Mouse (Mus musculus) megakaryocyte-erythroid progenitor cell, adult 5-6 weeks (primary cell): ENCODE results near the gene Fktn. TPM values are rescaled to one million over a fixed set of nuclear protein-coding genes. Genes with fewer than 3 reads are reported as not detected.
A peak's percentile ranks its signal among the peaks of the same experiment; 100 is the strongest.
"Not testable (repeated sequence)": the region's sequence is repeated elsewhere in the genome, so short reads cannot be mapped to it uniquely, and the experiment has no call there.

Source experiments
- ATAC-seq: replicated peaks from 2 replicates; pipeline ENCODE4 v1.8.0; 2016; ENCODE audit warnings: mild to moderate bottlenecking, inconsistent platforms; ENCODE audit not compliant: severe bottlenecking, poor library complexity, low FRiP score, low TSS enrichment
- total RNA-seq, 2 experiments: library from RNA; stranded (forward) in 1 of 2; stranded (reverse) in 1 of 2; fragments of 200-1000, 215-1000 nt in 1 of 2; fragments of >200 nt in 1 of 2; fragmentation: Nextera tagmentation in 1 of 2; gene quantifications; 2 replicates each; pipeline ENCODE4 v1.2.3; 2014 to 2017

The Fktn gene
- total RNA-seq, 2 experiments from 2014 or later, result 5.8 to 9.9 TPM

DNA sequence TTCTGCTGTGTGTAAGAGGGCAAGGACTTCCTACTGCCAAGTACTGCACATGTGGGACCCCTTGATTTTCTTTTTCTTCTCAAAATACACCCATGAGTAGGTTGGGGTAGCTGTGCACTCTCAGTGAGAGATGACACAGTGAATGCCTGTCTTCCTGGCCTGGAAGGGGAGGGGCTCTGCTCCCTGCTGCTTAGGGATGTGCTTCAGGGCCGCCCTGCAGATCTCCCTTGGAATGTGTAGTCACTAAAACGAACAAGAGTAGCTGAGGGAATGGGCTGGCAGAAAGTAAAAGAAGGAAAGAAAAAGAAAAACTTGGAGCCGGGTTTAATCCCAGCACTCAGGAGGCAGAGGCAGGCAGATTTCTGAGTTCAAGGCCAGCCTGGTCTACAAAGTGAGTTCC lies 48.7 kb downstream of the Fktn start:
- no peak for ATAC-seq

DNA sequence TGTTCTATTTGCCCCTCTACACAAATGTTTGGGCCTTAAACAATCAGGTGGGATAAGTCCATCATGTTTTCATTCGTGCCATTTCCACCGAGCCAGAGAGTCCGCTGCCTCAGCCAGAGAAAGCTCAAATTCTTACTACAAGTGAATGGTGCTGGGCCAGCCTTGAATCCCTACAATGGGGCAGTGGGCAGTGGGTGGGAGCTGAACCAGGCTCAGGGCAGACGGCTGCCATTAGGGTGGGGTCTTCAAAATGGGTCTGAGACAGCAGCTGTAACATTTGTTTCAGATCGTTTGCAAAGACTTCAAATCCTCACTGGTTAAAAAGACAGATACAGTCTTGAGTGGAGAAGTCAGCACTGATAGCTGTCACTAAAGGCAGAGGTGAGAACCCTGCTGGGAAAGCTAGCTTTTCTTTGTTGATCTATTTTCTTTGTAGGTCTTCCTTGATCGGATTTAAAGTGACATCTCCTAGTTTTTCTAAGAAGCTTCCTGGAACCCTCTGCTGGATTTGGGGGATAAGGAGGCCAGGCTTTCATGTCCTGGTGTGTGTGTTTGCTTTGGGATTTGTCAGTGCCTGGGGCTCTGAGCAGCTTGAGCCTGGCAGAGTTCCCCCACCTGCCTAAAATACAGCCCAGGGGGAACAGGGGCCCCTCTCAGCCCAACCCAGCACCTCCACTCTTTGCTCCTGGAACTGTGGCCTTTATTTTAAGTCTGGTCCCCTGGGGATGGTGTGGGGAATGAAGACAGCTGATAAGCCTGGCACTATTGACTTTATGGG lies 57.3 kb downstream of the Fktn start:
- ATAC-seq, result no peak

DNA sequence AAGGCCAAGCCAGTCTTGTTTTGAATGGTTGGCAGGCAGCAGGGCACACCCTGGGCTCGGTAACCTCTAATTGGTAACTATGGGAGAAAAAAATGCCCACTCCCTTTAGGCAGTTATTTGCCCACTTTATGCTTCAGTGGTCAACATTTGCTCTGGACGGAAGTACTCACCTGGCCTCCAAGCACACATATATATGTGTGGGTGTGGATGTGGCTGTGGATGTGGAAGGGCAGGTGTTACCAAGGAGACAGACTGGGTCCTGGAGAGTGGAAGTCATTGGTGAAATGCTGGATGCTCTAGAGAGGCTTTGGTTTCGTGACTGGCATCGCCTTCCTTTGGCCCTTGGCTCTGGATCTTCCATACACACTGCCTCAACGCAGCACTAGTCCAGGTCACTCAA lies 58.2 kb downstream of the Fktn start:
- no peak for ATAC-seq

DNA sequence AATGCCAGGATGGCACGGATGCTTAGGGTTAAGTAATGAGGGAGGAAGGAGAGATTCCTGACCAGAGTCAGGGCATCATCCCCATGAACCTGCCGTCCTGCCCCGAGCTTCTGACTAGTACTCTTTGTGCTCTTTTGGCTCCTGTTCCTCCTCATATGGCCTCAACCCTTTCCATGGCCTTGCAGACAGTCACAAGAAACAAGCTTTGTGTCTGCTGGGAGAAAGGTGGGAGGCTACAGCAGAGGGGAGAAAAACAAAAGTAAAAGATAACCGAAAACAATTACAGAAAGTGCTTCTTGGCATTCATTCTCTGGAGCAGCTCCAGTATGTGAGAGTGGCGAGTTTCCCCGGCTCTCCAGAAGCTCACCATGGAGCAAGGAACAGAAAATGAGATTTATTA lies 60.1 kb downstream of the Fktn start:
- no peak for ATAC-seq

DNA sequence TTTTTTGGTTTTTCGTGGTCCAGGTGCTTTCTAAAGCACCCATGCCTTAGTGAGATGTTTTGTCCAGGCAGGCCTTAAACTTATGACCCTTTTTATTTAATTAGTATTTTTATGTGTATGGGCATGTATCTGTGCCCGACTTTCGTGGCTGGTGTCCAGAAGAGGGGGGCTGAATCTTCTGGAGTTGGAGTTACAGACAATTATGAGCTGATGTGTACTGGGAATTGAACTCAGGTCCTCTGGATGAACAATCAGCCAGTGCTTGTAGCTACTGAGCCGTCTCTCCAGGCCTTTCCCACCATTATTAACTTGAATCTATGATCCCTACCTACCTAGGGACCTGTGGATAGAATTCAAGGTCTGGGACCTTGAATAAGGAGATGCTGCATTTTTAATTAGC lies 67.6 kb downstream of the Fktn start:
- no peak for ATAC-seq

DNA sequence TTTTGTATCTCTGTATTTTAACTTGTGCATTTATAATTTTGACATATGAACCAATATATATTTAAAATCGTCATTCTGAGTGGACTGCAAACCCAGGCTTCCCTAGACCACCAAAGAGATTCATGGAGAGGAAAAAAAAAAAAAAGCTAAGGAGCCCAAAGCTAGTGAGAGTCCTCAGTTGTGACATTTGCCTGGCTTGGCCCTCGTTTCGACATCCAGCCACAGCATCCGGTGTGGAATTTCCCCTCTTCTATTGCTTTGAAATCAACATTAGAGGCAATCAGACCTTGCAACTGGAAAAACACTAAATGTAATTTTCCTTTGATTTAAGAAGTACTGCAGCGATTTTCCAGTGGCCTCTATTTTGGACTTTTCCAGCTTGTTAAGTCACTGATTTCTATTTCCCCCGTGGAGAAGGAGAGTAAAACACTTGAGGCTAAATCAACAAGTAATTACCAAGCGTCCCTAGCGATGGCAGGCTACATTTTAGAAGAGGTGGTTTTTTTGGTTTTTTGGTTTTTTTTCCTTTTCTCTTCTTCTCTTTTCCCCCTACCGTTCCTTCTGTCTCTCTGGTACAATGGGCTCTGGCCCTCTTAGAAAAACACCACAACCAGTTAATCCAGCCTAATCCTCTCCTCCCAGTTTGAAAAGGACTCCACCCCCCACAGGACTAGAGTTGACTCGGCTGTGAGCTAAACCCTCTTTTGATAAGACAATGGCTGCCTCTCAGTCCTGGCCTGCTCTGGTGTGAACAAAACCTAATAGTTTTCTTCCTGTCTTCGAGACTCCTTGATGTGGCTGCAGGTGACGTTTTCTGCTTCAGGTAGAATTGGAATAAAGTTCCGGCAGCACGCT lies 68.6 kb downstream of the Fktn start:
- ATAC-seq, result no peak

DNA sequence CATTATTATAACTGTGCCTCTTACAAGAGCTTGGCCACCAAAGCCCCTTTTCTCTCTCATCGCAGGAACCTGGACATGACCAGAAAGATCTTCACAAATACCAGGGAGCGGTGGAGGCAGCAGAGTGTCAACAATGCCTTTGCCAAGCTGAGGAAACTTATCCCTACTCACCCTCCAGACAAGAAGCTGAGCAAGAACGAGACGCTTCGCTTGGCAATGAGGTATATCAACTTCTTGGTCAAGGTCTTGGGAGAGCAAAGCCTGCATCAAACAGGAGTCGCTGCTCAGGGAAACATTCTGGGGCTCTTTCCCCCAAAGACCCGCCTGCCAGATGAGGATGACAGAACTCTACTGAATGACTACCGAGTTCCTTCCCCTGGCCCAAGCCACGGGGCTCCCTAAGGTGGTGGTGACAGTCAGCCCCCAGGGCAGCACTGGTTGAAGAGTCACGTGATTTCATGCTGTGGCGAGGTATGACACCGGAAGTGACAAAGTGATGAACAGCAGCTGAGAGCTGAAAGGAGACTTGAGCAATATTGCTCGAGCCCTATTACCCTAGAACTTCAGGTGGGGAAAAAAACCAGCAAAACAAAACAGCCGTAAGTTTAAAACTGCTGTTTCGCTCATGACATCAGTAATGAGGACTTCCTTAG lies 72.1 kb downstream of the Fktn start:
- ATAC-seq, result no peak

DNA sequence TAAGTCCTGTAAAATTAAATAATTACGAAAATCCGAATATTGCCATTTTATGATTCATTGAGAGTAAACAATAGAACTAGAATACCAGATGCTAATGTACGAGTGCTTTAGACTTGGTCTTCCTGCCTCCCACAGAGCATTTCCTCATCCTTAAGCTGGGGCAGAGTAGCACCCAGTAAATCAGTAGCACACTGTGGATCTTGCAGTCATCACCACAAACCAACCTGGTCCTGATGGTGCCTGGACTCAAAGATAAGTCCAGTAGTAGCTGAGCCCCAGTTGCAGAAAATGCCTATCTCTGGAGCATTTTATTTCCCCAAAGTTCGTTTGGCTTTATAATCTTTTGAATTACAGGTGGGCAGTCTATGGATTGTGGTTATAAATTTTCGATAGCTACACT lies 73.1 kb downstream of the Fktn start:
- ATAC-seq, result 0 out of 2 replicates have a peak, but pooled peaks have one; percentile 37

DNA sequence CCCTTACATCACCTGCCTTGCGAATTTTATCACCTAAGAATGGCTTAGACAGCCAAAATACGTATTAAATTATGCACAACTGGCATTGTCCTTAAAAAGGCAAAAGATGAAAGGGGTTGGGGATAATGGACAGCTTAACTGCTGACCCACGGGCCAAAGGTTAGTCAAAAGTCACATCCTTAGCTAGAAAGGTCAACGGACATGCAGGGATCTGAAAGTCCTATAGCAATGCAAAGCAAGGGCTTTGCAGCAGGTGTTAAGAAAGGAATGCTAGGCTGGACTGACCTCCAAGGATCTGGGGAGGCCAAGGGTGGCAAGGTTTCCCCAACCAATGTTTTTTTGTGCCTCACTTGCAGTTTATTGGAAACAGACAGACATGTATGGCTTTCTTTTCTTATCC lies 75.5 kb downstream of the Fktn start:
- ATAC-seq, result no peak

DNA sequence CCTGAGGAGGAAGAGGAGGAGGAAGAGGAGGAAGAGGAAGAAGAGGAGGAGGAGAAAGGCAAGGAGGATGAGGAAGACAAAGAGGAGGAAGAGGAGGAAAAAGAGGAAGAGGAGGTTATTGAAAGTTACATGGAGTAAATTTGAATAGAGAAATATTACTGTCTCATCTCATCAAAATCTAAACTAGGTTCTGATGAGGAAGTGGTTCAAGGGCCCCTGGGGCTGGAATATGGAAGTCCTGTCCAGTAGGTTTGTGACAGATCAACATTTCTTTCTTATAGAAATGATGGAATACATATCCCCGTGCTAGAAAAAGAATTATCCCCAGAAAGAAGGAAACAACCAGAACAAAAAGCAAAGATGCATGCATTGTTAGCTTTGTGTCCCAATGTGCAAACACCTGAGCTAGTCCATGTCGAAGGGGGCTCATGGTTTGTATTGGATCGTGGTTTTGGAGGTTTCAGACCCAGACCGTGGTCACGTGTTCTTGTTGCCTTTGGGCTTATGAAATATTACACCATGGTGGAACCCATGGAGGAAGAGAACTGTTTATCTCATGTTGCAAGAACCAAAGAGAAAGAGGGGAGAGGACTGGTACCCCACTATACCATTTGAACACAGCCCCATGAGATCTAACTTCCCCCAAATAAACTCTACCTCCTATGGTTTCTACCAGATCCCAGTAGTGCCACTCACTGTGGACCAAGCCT lies 80.6 kb downstream of the Fktn start:
- no peak for ATAC-seq

DNA sequence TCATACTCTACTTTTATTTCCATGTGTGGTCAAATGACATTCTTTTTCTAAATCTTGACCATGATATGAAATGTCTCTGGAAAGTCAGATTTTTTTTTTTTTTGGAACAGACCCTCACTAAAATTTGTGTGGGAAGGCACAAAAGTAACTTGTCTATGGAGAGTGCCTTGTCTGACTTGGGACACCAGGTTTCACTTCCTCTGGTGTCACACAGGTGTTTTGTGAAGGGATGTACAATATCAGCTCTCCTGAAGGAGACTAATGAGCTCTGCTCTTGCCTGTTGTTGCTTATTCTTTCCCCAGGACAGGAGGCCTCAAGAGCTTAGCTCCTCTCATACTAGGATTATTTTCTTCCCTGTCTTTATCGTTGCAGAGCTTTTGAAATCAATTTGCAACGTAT lies 81.3 kb downstream of the Fktn start:
- no peak for ATAC-seq

DNA sequence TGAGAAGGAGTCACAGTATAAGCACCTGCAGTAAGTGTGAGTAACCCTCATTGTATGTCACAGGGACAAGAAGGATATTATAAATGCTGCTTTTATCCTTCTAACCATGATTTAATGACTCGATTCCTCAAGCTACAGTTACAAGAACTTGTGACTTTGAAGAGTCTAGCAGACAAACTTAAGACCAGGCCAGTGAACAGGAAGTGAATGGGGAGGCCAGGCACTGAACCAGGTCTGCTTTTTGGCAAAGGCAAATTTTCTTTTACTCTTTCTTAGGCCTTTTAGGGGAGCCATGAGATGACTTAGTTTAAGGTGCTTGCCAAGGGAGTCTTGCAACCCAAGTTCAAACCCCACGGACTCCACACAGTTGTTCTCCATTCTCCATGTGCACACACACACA lies 81.9 kb downstream of the Fktn start:
- ATAC-seq, result no peak

DNA sequence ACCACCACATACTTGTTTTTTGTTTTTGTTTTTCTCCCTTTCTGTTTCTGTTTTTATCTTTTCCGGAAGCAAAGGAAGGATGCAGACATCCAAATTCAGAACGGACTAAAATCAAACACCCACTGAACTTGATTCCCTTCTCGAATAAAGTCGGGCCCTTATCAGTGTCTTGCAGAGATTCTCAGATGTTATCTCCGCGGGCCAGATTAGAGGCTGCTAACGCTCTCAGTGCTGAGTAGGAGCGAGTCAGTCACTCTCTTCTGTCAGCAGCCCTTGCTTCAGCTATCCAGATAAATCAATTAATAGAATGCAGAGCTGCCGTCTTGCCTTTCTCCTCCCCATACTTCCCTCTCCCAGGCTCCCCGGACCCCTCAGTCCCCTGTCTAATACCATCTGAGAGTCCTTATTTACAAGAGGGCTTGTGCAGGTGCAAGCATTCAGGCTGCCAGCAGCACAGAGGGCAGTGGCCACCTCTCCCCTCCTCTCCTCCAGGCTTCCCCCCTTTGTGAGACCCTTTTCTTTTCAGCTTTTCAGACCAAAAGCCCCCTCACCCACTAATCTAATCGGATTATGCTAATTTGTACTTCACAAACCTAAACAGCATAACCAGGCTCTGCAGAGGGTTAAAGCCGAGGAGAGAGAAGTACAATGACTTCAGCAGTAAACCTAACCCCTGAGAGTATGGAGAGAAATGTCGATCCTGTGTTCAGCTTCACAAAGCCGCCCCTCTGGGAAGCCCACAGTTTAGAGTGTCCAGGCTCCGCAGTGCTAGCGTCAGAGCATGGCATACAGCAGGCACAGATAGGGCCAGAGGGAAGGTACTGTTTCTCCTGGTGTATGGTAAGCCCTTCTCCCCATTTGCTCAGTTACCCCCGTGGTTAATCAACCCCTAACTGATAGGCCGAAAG lies 83.3 kb downstream of the Fktn start:
- no peak for ATAC-seq

DNA sequence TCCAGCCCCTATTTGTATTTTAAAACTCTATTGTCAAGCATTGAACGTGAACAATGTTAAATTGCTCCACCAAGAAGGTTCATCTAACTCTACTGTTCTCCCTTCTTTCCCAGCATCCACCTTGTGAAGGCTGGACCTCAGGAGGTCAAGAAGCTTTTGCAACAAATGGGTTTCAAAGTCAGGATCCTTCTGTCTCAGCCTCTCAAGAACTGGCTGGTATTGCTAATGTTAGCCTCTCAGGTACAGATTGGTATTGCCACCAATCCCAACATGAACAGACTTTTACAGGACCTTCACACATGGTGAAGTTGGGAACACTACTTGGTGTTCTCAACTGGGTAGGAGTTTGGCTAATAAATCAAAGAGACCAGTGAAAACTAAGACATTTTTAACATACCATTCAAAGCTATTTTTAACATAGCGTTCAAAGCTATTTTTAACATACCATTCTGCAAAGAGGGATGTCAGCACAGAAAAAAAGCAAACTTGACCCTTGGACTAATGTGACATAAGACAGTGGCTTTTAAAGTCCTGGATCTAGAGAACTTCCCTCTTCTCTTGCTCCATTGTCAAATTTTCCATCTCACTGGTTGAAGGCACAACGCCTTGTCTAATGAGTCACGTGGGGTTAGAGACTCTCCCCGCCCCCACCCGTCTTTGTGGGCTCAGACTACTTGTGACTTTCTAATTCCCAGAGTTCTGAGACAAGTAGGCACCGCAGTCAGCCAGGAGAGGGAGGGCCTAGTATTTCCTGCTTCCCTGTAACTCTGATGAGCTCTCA lies 85.3 kb downstream of the Fktn start:
- ATAC-seq, result no peak

DNA sequence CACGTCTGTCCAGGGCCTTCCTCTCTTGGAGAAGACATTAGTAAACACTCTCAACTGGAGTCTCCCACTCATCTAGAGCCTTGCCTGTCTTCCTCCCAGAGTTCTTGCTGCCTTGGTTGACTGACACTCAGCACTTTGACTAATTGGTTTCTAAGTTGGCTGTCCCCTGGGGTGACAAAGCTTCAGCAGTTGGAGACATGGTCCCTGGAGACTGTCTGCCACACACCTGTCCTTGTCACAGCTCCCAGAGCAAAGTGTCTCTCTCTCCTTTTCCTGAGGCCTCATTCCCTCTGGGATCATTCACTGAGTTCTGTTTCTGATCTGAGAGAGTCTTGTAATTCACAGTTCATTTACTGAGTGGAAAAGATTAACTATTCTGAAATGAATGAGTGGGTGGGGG lies 86.0 kb downstream of the Fktn start:
- ATAC-seq, result no peak

DNA sequence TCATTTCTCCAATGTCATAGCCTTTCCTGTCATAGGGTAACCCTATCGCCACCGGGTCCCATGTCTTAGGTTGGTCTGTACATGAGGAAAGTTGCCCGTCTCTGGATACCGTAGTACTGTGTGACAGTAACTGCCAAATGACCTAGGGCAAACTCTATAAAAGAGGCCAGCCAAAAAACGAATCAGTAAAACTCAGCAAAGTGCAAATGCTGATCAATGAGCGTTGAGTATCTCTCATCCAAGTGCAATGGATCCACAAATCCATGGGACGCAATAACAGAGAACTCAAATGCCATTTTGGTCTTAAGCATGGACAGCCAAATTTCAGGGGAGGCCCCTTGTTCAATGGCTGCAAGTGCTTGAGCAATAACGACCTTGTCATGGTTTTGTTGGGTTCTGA lies 89.9 kb downstream of the Fktn start:
- ATAC-seq, result not testable (repeated sequence)

DNA sequence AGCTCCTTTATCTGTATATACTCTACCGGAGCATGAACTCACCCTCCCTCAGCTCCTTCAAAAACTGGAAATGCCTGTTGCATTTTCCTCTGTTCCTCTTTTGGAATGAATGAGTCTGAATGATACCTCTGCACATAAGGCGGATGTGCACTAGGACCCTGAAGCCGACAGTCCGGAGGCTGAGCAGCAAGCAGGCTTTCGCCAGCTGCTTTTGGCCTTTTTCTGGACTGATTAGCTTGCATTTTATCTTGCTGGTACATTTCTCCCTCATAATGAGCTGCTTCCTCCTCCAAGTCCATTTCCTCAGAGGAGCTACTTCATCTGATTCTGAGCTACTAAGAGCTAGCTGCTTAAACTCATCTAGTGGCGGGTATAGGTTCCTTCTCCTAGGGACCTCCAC lies 92.6 kb downstream of the Fktn start:
- ATAC-seq, result not testable (repeated sequence)

DNA sequence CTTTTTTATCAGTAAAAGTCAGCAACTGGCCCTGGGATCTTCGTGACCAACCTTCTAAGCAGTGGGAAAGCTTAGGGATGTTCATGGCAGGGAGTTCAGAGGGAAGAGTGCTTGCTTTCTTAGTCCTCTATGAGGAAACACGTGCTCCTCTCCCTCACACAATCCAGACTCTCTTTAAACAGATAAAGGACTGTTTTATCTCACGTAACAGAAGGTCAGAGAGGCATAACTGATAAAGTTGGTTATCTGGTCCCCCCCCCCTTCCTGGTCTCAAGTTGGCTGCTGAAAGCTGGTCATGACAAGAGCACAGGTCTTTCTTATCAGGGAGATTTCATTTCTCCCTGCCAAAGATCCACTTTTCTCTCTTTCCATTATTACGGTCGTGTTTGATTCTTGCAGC lies 104.5 kb downstream of the Fktn start:
- peak; percentile 61; the same call in 1 of the 2 replicates for ATAC-seq
